Mouse (Mus musculus): ENCODE data around the gene Rabep1. TPM values are rescaled to one million over a fixed set of nuclear protein-coding genes. Genes with fewer than 3 reads are reported as not detected.
A peak's percentile ranks its signal among the peaks of the same experiment; 100 is the strongest.

Rabep1 gene
- polyA plus RNA-seq, 1 experiment from 2014 or later, result 77.0 TPM

- peak overlapping the region; percentile 74 for H3K4me3 ChIP-seq (replicated peaks; ENCODE audit: low read depth, low read length)
- peak overlapping the region; percentile 91 for H3K27ac ChIP-seq (replicated peaks; ENCODE audit: low read depth, low read length)
- peak overlapping the region; percentile 85 for H3K4me2 ChIP-seq (ENCODE audit: low read length)
- peak overlapping the region; percentile 54; the same call in 1 of the 2 replicates for H3K9ac ChIP-seq (replicated peaks; ENCODE audit: low read length)
- H3K9me3 ChIP-seq (ENCODE audit: control insufficient read depth, low read length), result no peaks in the 10 kb centered on the region
- DNase-seq (peak; percentile 50), ATAC-seq (ENCODE audit: low FRiP score, low TSS enrichment) (0 out of 2 replicates have a peak, but pooled peaks have one; percentile 3)
- H3K4me1 ChIP-seq (ENCODE audit: control insufficient read depth, insufficient read depth, low read length), result peaks cover 15% of the 10 kb centered on the region
- peaks cover 32% of the 10 kb centered on the region for H3K36me3 ChIP-seq (ENCODE audit: control insufficient read depth, insufficient read depth, low read length)
- no peaks in the 10 kb centered on the region for H3K27me3 ChIP-seq (ENCODE audit: control insufficient read depth, insufficient read depth, low read length)
- WGBS, result 17% methylated on average over 24 of the region's 24 CpGs
These were observed 126.3 kb downstream of the Rabep1 start for GRCm38 (mm10) chr11:70970560-70971540.

GRCm38 (mm10) chr11:70972586-70972985, 128.0 kb downstream of the Rabep1 start:
- no peak overlapping the region for H3K27ac ChIP-seq (replicated peaks; ENCODE audit: low read depth, low read length)
- 66% methylated on average over 1 of the region's 1 CpGs for WGBS
- DNase-seq (no peak), ATAC-seq (ENCODE audit: low FRiP score, low TSS enrichment) (no peak)
- H3K9me3 ChIP-seq (ENCODE audit: control insufficient read depth, low read length), result no peaks in the 10 kb centered on the region
- H3K36me3 ChIP-seq (ENCODE audit: control insufficient read depth, insufficient read depth, low read length), result peaks cover 41% of the 10 kb centered on the region
- no peak overlapping the region for H3K4me3 ChIP-seq (replicated peaks; ENCODE audit: low read depth, low read length)
- peaks cover 15% of the 10 kb centered on the region for H3K4me1 ChIP-seq (ENCODE audit: control insufficient read depth, insufficient read depth, low read length)
- H3K4me2 ChIP-seq (ENCODE audit: low read length), result no peak overlapping the region
- no peaks in the 10 kb centered on the region for H3K27me3 ChIP-seq (ENCODE audit: control insufficient read depth, insufficient read depth, low read length)
- H3K9ac ChIP-seq (replicated peaks; ENCODE audit: low read length), result no peak overlapping the region

- peaks cover 6% of the 10 kb centered on the region; the same call in 1 of the 2 replicates for H3K4me1 ChIP-seq (ENCODE audit: control insufficient read depth, insufficient read depth, low read length)
- peaks cover 54% of the 10 kb centered on the region for H3K36me3 ChIP-seq (ENCODE audit: control insufficient read depth, insufficient read depth, low read length)
- H3K27ac ChIP-seq (replicated peaks; ENCODE audit: low read depth, low read length), result no peak overlapping the region
- 74% methylated on average over 4 of the region's 4 CpGs for WGBS
- no peak overlapping the region for H3K9ac ChIP-seq (replicated peaks; ENCODE audit: low read length)
- DNase-seq (peak; percentile 47), ATAC-seq (ENCODE audit: low FRiP score, low TSS enrichment) (no peak)
- no peaks in the 10 kb centered on the region for H3K27me3 ChIP-seq (ENCODE audit: control insufficient read depth, insufficient read depth, low read length)
- no peak overlapping the region for H3K4me3 ChIP-seq (replicated peaks; ENCODE audit: low read depth, low read length)
- H3K4me2 ChIP-seq (ENCODE audit: low read length), result no peak overlapping the region
- H3K9me3 ChIP-seq (ENCODE audit: control insufficient read depth, low read length), result no peaks in the 10 kb centered on the region
These were observed 129.4 kb downstream of the Rabep1 start for GRCm38 (mm10) chr11:70973947-70974346.

GRCm38 (mm10) chr11:70975193-70975592, 130.6 kb downstream of the Rabep1 start:
- peaks cover 4% of the 10 kb centered on the region; the same call in 1 of the 2 replicates for H3K4me1 ChIP-seq (ENCODE audit: control insufficient read depth, insufficient read depth, low read length)
- no peak overlapping the region for H3K4me2 ChIP-seq (ENCODE audit: low read length)
- no peak overlapping the region for H3K4me3 ChIP-seq (replicated peaks; ENCODE audit: low read depth, low read length)
- DNase-seq (no peak), ATAC-seq (ENCODE audit: low FRiP score, low TSS enrichment) (no peak)
- no peaks in the 10 kb centered on the region for H3K9me3 ChIP-seq (ENCODE audit: control insufficient read depth, low read length)
- no peaks in the 10 kb centered on the region for H3K27me3 ChIP-seq (ENCODE audit: control insufficient read depth, insufficient read depth, low read length)
- H3K36me3 ChIP-seq (ENCODE audit: control insufficient read depth, insufficient read depth, low read length), result peaks cover 66% of the 10 kb centered on the region
- WGBS, result 80% methylated on average over 2 of the region's 2 CpGs
- H3K9ac ChIP-seq (replicated peaks; ENCODE audit: low read length), result no peak overlapping the region
- no peak overlapping the region for H3K27ac ChIP-seq (replicated peaks; ENCODE audit: low read depth, low read length)

GRCm38 (mm10) chr11:70977293-70977692, 132.7 kb downstream of the Rabep1 start:
- peaks cover 74% of the 10 kb centered on the region for H3K36me3 ChIP-seq (ENCODE audit: control insufficient read depth, insufficient read depth, low read length)
- no peaks in the 10 kb centered on the region for H3K27me3 ChIP-seq (ENCODE audit: control insufficient read depth, insufficient read depth, low read length)
- H3K9me3 ChIP-seq (ENCODE audit: control insufficient read depth, low read length), result no peaks in the 10 kb centered on the region
- no peak overlapping the region for H3K4me3 ChIP-seq (replicated peaks; ENCODE audit: low read depth, low read length)
- no peak overlapping the region for H3K27ac ChIP-seq (replicated peaks; ENCODE audit: low read depth, low read length)
- 93% methylated on average over 6 of the region's 6 CpGs for WGBS
- peaks cover 8% of the 10 kb centered on the region for H3K4me1 ChIP-seq (ENCODE audit: control insufficient read depth, insufficient read depth, low read length)
- H3K9ac ChIP-seq (replicated peaks; ENCODE audit: low read length), result no peak overlapping the region
- H3K4me2 ChIP-seq (ENCODE audit: low read length), result no peak overlapping the region
- ATAC-seq (ENCODE audit: low FRiP score, low TSS enrichment) (no peak), DNase-seq (no peak)

- Histone ChIP-seq H3K9me3 (ENCODE audit: control insufficient read depth, low read length) (no peaks in the 10 kb centered on the region), H3K36me3 (ENCODE audit: control insufficient read depth, insufficient read depth, low read length) (peaks cover 68% of the 10 kb centered on the region), H3K27ac (replicated peaks; ENCODE audit: low read depth, low read length) (no peak overlapping the region), H3K4me3 (replicated peaks; ENCODE audit: low read depth, low read length) (no peak overlapping the region), H3K4me1 (ENCODE audit: control insufficient read depth, insufficient read depth, low read length) (peaks cover 9% of the 10 kb centered on the region), H3K27me3 (ENCODE audit: control insufficient read depth, insufficient read depth, low read length) (no peaks in the 10 kb centered on the region), H3K9ac (replicated peaks; ENCODE audit: low read length) (no peak overlapping the region), H3K4me2 (ENCODE audit: low read length) (no peak overlapping the region)
- DNase-seq (no peak), ATAC-seq (ENCODE audit: low FRiP score, low TSS enrichment) (no peak)
- 88% methylated on average over 6 of the region's 6 CpGs for WGBS
These were observed 135.7 kb downstream of the Rabep1 start for GRCm38 (mm10) chr11:70980232-70980631.

GRCm38 (mm10) chr11:70980751-70981510, 136.4 kb downstream of the Rabep1 start:
- peaks cover 68% of the 10 kb centered on the region for H3K36me3 ChIP-seq (ENCODE audit: control insufficient read depth, insufficient read depth, low read length)
- no peak overlapping the region for H3K27ac ChIP-seq (replicated peaks; ENCODE audit: low read depth, low read length)
- 94% methylated on average over 14 of the region's 14 CpGs for WGBS
- no peak overlapping the region for H3K4me2 ChIP-seq (ENCODE audit: low read length)
- H3K27me3 ChIP-seq (ENCODE audit: control insufficient read depth, insufficient read depth, low read length), result no peaks in the 10 kb centered on the region
- no peaks in the 10 kb centered on the region for H3K9me3 ChIP-seq (ENCODE audit: control insufficient read depth, low read length)
- peaks cover 9% of the 10 kb centered on the region for H3K4me1 ChIP-seq (ENCODE audit: control insufficient read depth, insufficient read depth, low read length)
- no peak for ATAC-seq (ENCODE audit: low FRiP score, low TSS enrichment)
- no peak overlapping the region for H3K4me3 ChIP-seq (replicated peaks; ENCODE audit: low read depth, low read length)
- no peak for DNase-seq
- no peak overlapping the region for H3K9ac ChIP-seq (replicated peaks; ENCODE audit: low read length)

- Histone ChIP-seq H3K9me3 (ENCODE audit: control insufficient read depth, low read length) (no peaks in the 10 kb centered on the region), H3K4me3 (replicated peaks; ENCODE audit: low read depth, low read length) (peak overlapping the region; percentile 96), H3K27me3 (ENCODE audit: control insufficient read depth, insufficient read depth, low read length) (no peaks in the 10 kb centered on the region), H3K36me3 (ENCODE audit: control insufficient read depth, insufficient read depth, low read length) (peaks cover 68% of the 10 kb centered on the region), H3K4me1 (ENCODE audit: control insufficient read depth, insufficient read depth, low read length) (peaks cover 9% of the 10 kb centered on the region), H3K9ac (replicated peaks; ENCODE audit: low read length) (peak overlapping the region; percentile 81), H3K27ac (replicated peaks; ENCODE audit: low read depth, low read length) (no peak overlapping the region), H3K4me2 (ENCODE audit: low read length) (peak overlapping the region; percentile 60)
- 13% methylated on average over 12 of the region's 12 CpGs for WGBS
- ATAC-seq (ENCODE audit: low FRiP score, low TSS enrichment) (no peak), DNase-seq (no peak)
These were observed 137.5 kb downstream of the Rabep1 start for GRCm38 (mm10) chr11:70982030-70982429.
